Mouse (Mus musculus): Measurements from ENCODE around the gene Clip4.

DNA sequence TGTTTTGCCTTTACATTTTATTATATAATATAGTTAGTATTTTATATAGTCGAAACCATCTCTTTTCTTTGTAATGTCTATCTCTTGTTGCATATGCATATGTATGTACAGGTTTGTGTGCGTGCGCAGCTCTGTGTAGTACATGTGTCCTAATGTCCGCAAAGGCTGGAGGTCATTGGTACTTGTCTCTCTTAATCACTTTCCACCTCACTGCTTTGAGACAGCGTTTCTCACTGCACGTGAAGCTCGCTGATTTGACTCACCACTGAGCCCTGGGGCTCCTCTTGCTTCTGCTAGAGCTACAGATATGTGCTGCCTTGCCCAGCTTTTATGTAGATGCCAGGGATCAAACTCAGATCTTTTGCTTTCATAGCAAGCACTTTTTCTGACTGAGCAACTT is 7.7 kb upstream of the Clip4 start:
- TF ChIP-seq POLR2A (IDR thresholded peaks at IDR 0.05; ENCODE audit: low read depth, low read length) (no peak), CTCF (conservative IDR thresholded peaks at IDR 0.05; ENCODE audit: insufficient read depth, insufficient read length, low read depth, low read length) (no peak)
